Mouse (Mus musculus): ENCODE data around the gene Cdc42ep2. TPM values are rescaled to one million over a fixed set of nuclear protein-coding genes. Genes with fewer than 3 reads are reported as not detected.
A peak's percentile ranks its signal among the peaks of the same experiment; 100 is the strongest.

The Cdc42ep2 gene
- polyA plus RNA-seq, 1 experiment from 2014 or later, result 3.9 TPM

DNA sequence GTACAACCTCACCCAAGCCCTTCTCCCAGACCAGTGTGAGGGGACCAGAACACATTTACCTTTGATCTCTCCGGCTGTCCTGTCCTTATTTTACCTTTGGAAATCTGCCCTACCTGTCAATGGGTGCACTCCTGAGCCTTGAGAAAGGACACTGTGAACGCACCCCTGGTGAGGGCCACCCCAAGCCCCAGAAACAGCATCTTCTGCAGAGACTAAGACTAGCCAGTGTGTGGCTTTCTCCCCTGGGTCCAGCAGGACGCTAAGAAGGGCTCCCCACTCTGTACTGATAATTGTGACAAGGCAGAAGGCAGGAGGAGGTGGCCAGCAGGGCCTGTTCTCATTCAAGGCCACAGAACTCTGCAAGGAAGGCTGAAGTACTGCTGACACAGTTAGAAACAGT, 45.7 kb downstream of the Cdc42ep2 start:
- H3K4me1 ChIP-seq (ENCODE audit: control insufficient read depth, insufficient read depth, low read length), result peaks cover 11% of the 10 kb centered on the region; the same call in 1 of the 2 replicates
- H3K4me3 ChIP-seq (ENCODE audit: low read depth, low read length), result no peak overlapping the region
- DNase-seq (ENCODE audit: low spot score), result no peak
- H3K4me2 ChIP-seq (ENCODE audit: low read depth), result no peak overlapping the region
- no peak overlapping the region for H3K27ac ChIP-seq (ENCODE audit: low read depth, low read length)
- H3K27me3 ChIP-seq (ENCODE audit: control insufficient read depth, insufficient read depth, low read length), result no peaks in the 10 kb centered on the region
- ATAC-seq (ENCODE audit: insufficient read depth, low FRiP score, low TSS enrichment), result no peak
- H3K9me3 ChIP-seq (ENCODE audit: control insufficient read depth, low read length), result no peaks in the 10 kb centered on the region
- 76% methylated on average over 3 of the region's 3 CpGs for WGBS
- no peaks in the 10 kb centered on the region for H3K36me3 ChIP-seq (ENCODE audit: control insufficient read depth, insufficient read depth, low read length)
- no peak overlapping the region for H3K9ac ChIP-seq (ENCODE audit: low read length)

- ATAC-seq (ENCODE audit: insufficient read depth, low FRiP score, low TSS enrichment) (no peak), DNase-seq (ENCODE audit: low spot score) (no peak)
- Histone ChIP-seq H3K9ac (ENCODE audit: low read length) (no peak overlapping the region), H3K9me3 (ENCODE audit: control insufficient read depth, low read length) (no peaks in the 10 kb centered on the region), H3K4me3 (ENCODE audit: low read depth, low read length) (no peak overlapping the region), H3K4me1 (ENCODE audit: control insufficient read depth, insufficient read depth, low read length) (peaks cover 12% of the 10 kb centered on the region; the same call in 1 of the 2 replicates), H3K4me2 (ENCODE audit: low read depth) (no peak overlapping the region), H3K27ac (ENCODE audit: low read depth, low read length) (no peak overlapping the region), H3K27me3 (ENCODE audit: control insufficient read depth, insufficient read depth, low read length) (no peaks in the 10 kb centered on the region), H3K36me3 (ENCODE audit: control insufficient read depth, insufficient read depth, low read length) (no peaks in the 10 kb centered on the region)
- WGBS, result 82% methylated on average over 7 of the region's 7 CpGs
Observed at GRCm38 (mm10) chr19:5878362-5878722, 46.3 kb downstream of the Cdc42ep2 start.

GRCm38 (mm10) chr19:5877618-5878361, 46.8 kb downstream of the Cdc42ep2 start, which contains the start of gene Slc25a45:
Slc25a45 (plus strand) TSS chr19:5877808.
- 56% methylated on average over 15 of the region's 15 CpGs for WGBS
- H3K4me1 ChIP-seq (ENCODE audit: control insufficient read depth, insufficient read depth, low read length), result peaks cover 12% of the 10 kb centered on the region; the same call in 1 of the 2 replicates
- no peak within 1 kb of the TSS for H3K4me3 ChIP-seq (ENCODE audit: low read depth, low read length)
- DNase-seq (ENCODE audit: low spot score) (peak; percentile 75), ATAC-seq (ENCODE audit: insufficient read depth, low FRiP score, low TSS enrichment) (peak; percentile 50; the same call in 1 of the 2 replicates)
- H3K9ac ChIP-seq (ENCODE audit: low read length), result no peak within 1 kb of the TSS
- H3K27me3 ChIP-seq (ENCODE audit: control insufficient read depth, insufficient read depth, low read length), result no peaks in the 10 kb centered on the region
- no peak within 1 kb of the TSS for H3K27ac ChIP-seq (ENCODE audit: low read depth, low read length)
- no peaks in the 10 kb centered on the region for H3K36me3 ChIP-seq (ENCODE audit: control insufficient read depth, insufficient read depth, low read length)
- H3K9me3 ChIP-seq (ENCODE audit: control insufficient read depth, low read length), result no peaks in the 10 kb centered on the region
- no peak within 1 kb of the TSS for H3K4me2 ChIP-seq (ENCODE audit: low read depth)

DNA sequence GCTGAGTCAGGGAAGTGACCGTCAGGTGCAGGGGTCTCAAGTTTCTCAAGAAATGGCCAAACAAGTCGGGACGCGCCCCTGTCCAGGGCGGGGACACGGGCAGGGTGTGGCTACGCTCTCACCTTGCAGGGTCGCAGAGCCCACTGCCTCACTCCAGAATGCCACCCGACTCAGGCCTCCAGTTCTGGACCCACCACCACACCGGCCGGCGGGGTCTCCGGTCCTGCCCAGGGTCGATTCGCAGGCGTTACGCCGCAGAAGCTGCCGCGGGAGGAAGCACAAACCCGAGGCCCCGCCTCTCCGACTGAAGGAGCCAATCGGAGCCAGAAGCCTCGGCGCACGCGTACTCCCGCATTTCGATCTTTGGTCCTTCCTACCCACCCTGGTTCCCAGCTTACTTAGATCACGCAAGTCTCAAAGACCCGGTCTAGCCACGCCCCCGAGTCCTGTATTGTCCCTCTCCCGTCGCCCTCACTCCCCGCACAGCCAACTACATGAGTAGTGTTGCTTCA, 49.6 kb downstream of the Cdc42ep2 start, which contains the start of gene Frmd8:
Frmd8 (minus strand) TSS at position 306 of the 512 bp plus-strand sequence.
- under 1% methylated on average over 37 of the region's 37 CpGs for WGBS
- Histone ChIP-seq H3K27me3 (ENCODE audit: control insufficient read depth, insufficient read depth, low read length) (no peaks in the 10 kb centered on the region), H3K27ac (ENCODE audit: low read depth, low read length) (peak within 1 kb of the TSS; percentile 34; the same call in 1 of the 2 replicates), H3K9me3 (ENCODE audit: control insufficient read depth, low read length) (no peaks in the 10 kb centered on the region), H3K4me2 (ENCODE audit: low read depth) (peak within 1 kb of the TSS; percentile 66), H3K4me1 (ENCODE audit: control insufficient read depth, insufficient read depth, low read length) (peaks cover 20% of the 10 kb centered on the region), H3K9ac (ENCODE audit: low read length) (peak within 1 kb of the TSS; percentile 78), H3K4me3 (ENCODE audit: low read depth, low read length) (peak within 1 kb of the TSS; percentile 80), H3K36me3 (ENCODE audit: control insufficient read depth, insufficient read depth, low read length) (no peaks in the 10 kb centered on the region; the same call in 1 of the 2 replicates)
- ATAC-seq (ENCODE audit: insufficient read depth, low FRiP score, low TSS enrichment) (peak; percentile 87), DNase-seq (ENCODE audit: low spot score) (peak; percentile 93)

DNA sequence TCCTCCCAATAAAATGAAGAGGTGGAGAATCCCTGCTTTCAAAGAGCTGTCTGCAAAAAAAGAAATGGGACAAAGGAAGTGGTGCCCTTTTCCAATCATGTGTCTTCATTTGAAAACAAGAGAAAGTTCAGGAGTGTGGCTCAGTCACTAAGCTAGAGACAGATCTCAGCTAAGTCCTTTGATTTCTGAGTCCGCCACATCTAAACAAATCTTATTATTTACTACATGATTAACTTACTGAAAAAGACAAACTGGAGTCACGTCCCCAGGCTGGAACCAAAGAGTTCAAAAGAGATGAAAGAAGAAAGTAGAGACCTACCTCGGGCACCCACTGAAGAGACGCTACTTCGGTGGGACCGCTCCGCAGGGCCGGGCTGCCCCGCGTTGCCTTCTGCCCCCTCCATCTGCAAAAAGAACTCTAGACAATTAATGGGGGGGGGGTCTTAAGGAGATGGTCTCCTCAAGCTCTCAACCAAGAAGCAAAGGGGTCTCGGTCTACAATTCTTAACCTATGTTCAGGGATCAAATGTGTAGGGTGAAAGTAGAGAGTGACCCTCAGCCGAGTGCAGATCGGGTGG, 50.1 kb downstream of the Cdc42ep2 start:
- no peak overlapping the region for H3K27ac ChIP-seq (ENCODE audit: low read depth, low read length)
- peak overlapping the region; percentile 66 for H3K4me2 ChIP-seq (ENCODE audit: low read depth)
- 14% methylated on average over 13 of the region's 13 CpGs for WGBS
- H3K4me1 ChIP-seq (ENCODE audit: control insufficient read depth, insufficient read depth, low read length), result peaks cover 20% of the 10 kb centered on the region
- H3K36me3 ChIP-seq (ENCODE audit: control insufficient read depth, insufficient read depth, low read length), result no peaks in the 10 kb centered on the region; the same call in 1 of the 2 replicates
- DNase-seq (ENCODE audit: low spot score), result no peak
- H3K27me3 ChIP-seq (ENCODE audit: control insufficient read depth, insufficient read depth, low read length), result no peaks in the 10 kb centered on the region
- peak overlapping the region; percentile 80 for H3K4me3 ChIP-seq (ENCODE audit: low read depth, low read length)
- H3K9me3 ChIP-seq (ENCODE audit: control insufficient read depth, low read length), result no peaks in the 10 kb centered on the region
- peak overlapping the region; percentile 78 for H3K9ac ChIP-seq (ENCODE audit: low read length)
- no peak for ATAC-seq (ENCODE audit: insufficient read depth, low FRiP score, low TSS enrichment)

DNA sequence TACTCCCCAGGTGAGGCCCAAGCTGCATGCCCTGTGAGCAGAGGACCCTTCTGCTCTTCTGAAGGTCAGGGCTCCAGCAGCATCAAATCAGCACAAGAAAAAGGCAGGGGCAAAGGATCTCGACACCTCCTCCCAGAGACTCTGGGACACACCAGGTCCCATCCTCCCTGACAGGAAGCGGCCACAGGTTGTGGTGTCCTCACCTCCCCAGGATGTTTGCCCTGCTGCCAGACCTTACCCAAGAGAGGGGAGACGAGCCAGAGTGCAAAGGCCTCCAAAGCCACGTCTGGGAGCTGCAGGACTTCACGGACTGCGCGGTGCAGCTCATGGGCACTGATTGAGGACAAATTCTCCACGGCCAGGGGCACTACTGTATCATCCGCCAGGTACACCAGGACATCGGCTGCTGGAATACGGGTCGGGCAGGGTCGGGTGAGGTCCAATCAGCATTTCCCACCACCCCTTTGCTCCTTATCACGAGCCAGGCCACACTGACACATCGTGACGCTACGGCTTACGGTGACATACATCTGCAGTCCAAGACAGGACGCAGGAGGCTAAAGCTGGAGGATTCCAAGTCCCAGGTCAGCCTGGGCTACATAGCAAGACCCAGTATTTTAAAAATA, 51.6 kb downstream of the Cdc42ep2 start:
- Histone ChIP-seq H3K9me3 (ENCODE audit: control insufficient read depth, low read length) (no peaks in the 10 kb centered on the region), H3K4me3 (ENCODE audit: low read depth, low read length) (no peak overlapping the region), H3K4me2 (ENCODE audit: low read depth) (no peak overlapping the region), H3K9ac (ENCODE audit: low read length) (no peak overlapping the region), H3K4me1 (ENCODE audit: control insufficient read depth, insufficient read depth, low read length) (peaks cover 20% of the 10 kb centered on the region), H3K27me3 (ENCODE audit: control insufficient read depth, insufficient read depth, low read length) (no peaks in the 10 kb centered on the region), H3K27ac (ENCODE audit: low read depth, low read length) (no peak overlapping the region), H3K36me3 (ENCODE audit: control insufficient read depth, insufficient read depth, low read length) (peaks cover 2% of the 10 kb centered on the region; the same call in 1 of the 2 replicates)
- DNase-seq (ENCODE audit: low spot score) (no peak), ATAC-seq (ENCODE audit: insufficient read depth, low FRiP score, low TSS enrichment) (no peak)
- WGBS, result 92% methylated on average over 19 of the region's 19 CpGs

DNA sequence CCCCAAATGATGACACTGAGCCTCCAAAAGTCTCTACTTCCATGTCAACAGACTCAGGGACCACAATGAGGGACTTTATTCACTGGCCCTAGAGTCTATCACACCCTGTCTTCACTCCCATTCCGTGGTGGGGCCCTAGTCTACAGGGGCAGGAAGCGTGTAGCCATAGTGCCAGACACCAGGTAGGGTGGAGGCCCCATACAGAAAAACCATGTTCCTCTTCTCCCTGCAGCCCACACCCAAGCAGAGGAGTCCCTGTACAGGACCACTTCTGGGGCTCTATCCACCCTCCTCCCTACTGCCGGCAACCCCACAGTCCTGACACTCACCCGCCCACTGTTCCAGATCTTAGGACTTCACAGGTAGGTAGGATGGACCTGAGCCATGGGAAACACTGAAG, 52.1 kb downstream of the Cdc42ep2 start:
- WGBS, result 92% methylated on average over 4 of the region's 4 CpGs
- Histone ChIP-seq H3K27me3 (ENCODE audit: control insufficient read depth, insufficient read depth, low read length) (no peaks in the 10 kb centered on the region), H3K9me3 (ENCODE audit: control insufficient read depth, low read length) (no peaks in the 10 kb centered on the region), H3K36me3 (ENCODE audit: control insufficient read depth, insufficient read depth, low read length) (peaks cover 2% of the 10 kb centered on the region; the same call in 1 of the 2 replicates), H3K27ac (ENCODE audit: low read depth, low read length) (no peak overlapping the region), H3K4me1 (ENCODE audit: control insufficient read depth, insufficient read depth, low read length) (peaks cover 20% of the 10 kb centered on the region), H3K4me3 (ENCODE audit: low read depth, low read length) (no peak overlapping the region), H3K4me2 (ENCODE audit: low read depth) (no peak overlapping the region), H3K9ac (ENCODE audit: low read length) (no peak overlapping the region)
- DNase-seq (ENCODE audit: low spot score) (no peak), ATAC-seq (ENCODE audit: insufficient read depth, low FRiP score, low TSS enrichment) (no peak)

GRCm38 (mm10) chr19:5871683-5872082, 52.9 kb downstream of the Cdc42ep2 start:
- no peak for DNase-seq (ENCODE audit: low spot score)
- Histone ChIP-seq H3K4me1 (ENCODE audit: control insufficient read depth, insufficient read depth, low read length) (peaks cover 20% of the 10 kb centered on the region), H3K9me3 (ENCODE audit: control insufficient read depth, low read length) (no peaks in the 10 kb centered on the region), H3K4me2 (ENCODE audit: low read depth) (0 out of 2 replicates have a peak overlapping the region, but pooled peaks have one; percentile 14), H3K27ac (ENCODE audit: low read depth, low read length) (no peak overlapping the region), H3K36me3 (ENCODE audit: control insufficient read depth, insufficient read depth, low read length) (peaks cover 2% of the 10 kb centered on the region; the same call in 1 of the 2 replicates), H3K27me3 (ENCODE audit: control insufficient read depth, insufficient read depth, low read length) (no peaks in the 10 kb centered on the region), H3K9ac (ENCODE audit: low read length) (peak overlapping the region; percentile 44; the same call in 1 of the 2 replicates), H3K4me3 (ENCODE audit: low read depth, low read length) (no peak overlapping the region)
- ATAC-seq (ENCODE audit: insufficient read depth, low FRiP score, low TSS enrichment), result no peak
- 50% methylated on average over 6 of the region's 6 CpGs for WGBS
